Mouse (Mus musculus): ENCODE measurements around the gene Pdss1.
A peak's percentile ranks its signal among the peaks of the same experiment; 100 is the strongest.
"Not testable (repeated sequence)": the region's sequence is repeated elsewhere in the genome, so short reads cannot be mapped to it uniquely, and the experiment has no call there.

Gene Pdss1

DNA sequence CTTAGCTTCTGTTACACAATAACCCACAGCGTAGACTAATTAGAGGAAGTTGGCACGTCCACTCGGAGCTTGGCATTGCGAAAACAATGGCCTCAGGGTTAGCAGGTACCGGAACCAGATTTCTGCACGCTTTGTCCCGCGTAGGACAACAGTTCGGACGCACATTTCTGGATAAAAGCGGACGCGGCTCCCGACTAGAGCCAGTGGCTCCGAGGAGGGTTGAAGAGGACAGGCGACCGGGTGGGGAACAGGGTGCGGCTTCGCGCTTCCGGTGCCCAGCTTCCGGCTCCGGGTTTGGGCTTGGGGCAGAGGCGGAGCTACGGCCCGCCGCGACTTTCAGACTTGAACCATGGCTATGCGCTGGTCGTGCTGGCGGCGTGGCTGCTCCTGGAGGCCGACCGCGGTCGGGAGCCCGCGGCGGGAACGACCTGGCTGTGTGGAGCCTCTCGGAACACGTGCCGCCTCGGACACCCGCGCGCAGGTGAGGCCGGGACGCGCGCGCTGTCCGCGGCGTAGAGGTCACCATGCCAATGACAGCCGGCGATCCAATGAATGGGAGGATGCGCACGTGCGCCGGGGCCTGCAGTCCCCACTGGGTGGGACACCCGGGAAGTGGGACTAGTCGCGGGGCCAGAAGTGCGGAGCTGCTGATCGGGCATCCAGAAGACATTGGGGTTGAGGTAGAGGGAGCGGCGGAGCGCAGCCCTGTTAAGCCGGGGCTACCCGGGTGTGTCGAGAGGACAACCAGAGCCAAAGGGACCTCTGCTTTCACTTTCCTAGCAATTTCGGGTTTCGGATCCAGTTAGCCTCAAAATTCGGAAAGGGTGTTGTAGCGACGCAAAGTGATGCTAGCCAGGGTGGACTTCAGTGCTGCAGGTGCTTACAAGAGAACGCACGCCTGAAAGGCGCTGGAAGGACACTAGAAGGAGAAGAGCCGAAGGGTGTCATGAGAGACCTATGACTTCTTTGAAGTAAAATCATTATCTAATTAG, at the start of gene Pdss1:
TSS of gene Pdss1 (plus strand) at position 241 of the 992 bp plus-strand sequence.
- peak; percentile 89 for DNase-seq (ENCODE audit: low spot score)

DNA sequence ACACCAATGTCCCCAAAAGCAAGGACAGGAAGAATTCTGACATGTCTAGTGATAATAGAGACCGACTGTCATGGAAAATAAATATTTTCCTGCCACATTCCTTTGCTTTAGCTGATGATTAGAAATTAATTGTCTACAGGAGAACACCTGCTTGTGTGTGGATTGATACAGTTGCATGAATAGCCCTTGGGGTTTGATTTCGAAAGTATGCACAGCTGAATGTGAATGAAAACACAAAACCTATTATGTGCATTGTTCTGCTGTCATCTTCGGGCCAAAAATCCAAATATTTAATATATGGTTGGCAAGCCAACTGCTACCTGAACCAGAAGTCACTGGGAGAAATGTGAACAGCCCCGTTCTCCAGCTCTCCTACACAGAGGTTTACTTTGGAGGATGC, 43.4 kb upstream of the Pdss1 start:
- DNase-seq (ENCODE audit: low spot score) = no peak

DNA sequence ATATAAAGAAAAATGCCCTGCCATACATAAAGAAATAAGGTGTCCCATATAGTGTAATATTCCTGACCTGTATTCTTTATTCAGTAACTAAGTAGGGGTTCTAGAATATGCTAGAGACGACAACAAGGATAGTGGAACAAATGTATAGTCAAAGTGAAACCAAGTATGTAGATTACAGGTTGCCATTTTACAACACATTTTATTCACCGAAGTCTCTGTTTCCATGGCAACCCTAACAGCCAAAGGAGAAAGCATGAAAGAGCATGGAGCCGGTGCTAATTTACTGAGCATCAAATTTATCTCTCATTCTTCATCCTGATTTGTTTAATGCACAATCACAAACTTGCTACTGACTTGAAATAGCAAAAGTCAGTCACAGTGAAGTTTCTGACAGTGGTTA, 37.8 kb upstream of the Pdss1 start:
- no peak for DNase-seq (ENCODE audit: low spot score)

DNA sequence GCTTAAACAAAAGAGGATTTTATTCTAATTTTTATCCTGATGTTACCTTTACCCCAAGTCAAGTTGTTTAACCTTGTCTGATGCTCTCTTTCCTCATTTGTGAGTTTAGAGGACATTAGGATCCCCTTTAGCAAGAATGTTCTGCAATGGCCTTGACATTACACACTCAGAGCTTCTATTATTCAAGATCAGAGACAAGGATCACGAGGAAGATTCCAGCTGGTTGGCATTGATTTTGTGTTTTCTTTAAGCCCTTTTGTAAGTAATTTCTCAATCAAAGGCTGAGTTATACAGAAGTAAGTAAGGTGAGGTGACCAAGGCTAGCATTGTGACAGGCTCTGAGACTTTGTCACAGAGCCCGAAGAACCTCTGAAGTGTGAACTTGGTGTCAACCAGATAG, 33.1 kb upstream of the Pdss1 start:
- DNase-seq (ENCODE audit: low spot score) = no peak

DNA sequence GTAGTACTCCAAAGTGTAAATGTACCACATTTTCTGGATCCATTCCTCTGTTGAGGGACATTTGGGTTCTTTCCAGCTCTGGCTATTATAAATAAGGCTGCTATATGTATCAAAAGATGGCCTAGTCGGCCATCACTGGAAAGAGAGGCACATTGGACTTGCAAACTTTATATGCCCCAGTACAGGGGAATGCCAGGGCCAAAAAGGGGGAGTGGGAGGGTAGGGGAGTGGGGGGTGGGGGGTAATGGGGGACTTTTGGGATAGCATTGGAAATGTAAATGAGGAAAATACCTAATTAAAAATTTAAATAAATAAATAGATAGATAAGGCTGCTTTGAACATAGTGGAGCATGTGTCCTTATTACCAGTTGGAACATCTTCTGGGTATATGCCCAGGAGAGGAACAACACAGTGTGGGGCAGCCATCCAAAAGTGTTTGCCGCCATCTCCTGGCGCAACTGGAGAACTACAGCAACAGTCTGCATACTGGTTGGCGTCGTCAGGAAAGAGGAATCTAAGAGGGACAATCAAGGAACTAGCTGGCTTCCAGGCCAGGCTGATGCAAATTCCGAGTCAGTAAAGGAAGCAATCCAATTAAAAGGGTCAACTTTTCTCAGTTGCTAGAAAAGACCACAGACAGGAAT, 30.8 kb upstream of the Pdss1 start:
- DNase-seq (ENCODE audit: low spot score) = peak; percentile 86

DNA sequence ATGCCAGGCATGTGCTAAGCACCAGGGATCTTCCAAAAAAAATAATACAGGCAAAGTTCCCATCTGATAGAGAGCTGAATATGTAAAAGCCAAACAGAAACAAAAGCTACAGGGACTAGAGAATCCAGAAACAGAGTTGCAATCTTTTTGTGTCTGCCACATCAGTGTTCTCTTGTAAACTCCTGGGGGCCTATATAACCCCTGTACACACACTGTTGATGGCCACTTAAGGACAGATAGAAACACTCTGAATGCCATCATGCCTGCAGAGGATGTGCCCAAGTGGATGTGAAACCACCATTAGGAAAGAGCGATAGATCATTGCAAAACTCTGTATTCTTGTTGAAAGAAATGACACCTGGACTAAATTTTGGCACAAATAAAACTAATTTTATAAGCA, 29.5 kb upstream of the Pdss1 start:
- no peak for DNase-seq (ENCODE audit: low spot score)

DNA sequence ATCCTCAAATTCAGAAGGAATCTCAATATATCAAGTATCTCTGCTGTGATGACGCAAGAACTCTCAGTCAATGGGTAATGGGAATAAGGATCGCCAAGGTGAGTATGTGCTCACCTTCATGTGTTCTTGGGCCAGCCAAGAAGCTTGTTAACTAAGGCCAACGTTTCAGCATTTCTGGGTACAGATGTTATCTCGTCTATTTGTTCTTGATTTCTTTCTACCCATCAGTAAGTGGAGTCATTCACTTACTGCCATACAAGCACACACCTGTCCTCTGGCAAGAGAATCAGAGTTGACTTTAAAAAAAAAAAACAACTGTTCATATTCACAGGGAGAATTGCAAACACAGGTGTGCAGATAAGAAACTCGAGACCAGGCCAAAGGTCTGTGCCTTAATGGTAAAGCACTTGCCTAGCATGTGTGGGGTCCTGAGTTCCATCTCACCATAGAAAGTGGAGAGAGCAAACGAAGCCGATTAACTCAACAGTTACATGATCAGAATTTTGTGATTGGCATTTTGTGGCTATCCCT, 28.4 kb upstream of the Pdss1 start:
- DNase-seq (ENCODE audit: low spot score) = no peak

DNA sequence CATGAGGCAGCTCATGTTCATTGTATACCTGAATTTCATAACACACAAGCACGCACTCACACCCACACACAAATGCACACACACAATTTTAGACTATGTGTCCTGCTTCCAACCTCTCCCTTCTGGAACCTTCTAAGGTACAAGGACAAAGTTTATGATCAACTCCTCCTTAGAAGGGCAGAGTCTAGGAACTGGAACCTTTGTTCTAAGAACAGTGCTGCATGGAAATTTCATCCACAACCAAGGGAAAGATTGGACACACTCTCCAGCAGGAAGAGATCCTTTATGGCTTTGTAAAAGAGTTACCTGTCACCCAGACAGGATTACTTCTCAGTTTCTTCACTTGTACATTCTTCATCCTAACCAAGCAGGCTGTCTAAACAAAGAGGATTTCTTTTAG, 22.2 kb upstream of the Pdss1 start:
- no peak for DNase-seq (ENCODE audit: low spot score)

DNA sequence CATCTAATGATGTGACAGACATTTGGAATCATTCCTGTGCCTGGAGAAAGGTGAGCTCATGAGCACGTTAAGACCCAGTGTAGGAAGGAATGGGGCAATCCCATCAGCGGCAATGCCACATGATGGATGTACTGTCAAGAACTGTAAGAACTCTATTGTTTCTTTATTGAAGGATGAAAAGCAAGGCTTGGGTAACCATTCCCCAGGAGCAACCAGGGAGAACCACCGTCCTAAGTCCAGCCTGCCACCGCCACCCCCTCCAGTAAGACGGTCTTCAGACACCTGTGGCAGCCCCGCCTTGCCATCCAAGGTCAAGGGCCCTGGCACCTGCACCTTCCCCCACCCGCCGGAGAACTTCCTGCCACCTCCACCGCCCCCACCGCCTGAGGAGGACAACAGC, 20.7 kb upstream of the Pdss1 start:
- no peak for DNase-seq (ENCODE audit: low spot score)

DNA sequence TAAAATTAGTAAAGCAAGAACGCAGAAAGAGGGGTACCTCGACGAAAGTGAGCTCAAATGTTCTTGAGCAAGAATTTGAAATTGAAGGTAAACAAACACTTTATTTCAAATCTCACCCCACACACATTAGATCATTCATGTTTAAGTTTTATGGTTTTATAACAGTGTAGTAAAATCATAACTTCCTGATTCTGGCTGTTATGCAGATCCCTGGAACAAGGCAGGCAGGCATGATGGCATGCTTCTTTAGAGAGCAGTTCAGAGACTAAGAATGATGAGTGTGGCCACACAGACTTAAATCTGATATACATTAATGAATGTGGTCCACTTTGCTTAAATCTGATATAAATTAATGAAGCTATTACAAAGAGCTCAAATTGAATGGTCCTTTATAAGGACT, 18.7 kb upstream of the Pdss1 start:
- no peak for DNase-seq (ENCODE audit: low spot score)

DNA sequence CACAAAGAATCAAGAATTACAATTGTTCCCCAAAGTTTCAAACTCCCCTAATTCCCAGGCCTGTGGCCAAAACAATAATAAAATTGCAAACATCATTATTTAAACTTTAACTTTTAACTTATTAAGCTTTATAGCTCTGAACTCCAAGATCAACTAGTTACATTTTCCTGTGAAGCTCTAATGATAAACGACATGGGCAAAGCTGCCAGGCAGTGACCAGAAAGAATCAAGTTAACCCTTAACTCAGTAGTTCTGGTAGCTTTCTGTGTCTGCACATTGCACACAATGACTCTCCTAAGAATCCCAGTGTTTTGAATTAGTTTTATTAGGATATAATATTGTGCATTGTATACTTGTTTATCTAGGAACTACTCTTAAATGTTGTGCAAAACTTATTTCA, 16.5 kb upstream of the Pdss1 start:
- no peak for DNase-seq (ENCODE audit: low spot score)

DNA sequence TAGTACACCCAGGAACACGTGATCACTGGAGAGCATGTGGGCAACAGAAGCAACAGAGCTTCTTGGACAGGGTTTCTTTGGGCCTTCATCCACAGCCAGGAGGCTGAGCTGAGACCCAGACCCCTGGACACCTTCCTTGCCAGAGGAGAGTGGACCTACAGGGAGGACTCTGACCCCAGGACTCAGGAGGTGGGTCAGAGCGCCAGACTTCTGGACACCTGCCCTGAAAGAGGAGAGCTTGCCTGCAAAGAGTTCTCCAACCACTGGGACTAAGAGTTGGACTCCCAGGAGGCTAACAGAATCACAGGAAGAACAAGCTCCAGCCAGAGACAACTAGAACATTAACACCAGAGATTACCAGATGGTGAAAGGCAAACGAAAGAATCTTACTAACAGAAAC, 14.6 kb upstream of the Pdss1 start:
- DNase-seq (ENCODE audit: low spot score) = not testable (repeated sequence)

DNA sequence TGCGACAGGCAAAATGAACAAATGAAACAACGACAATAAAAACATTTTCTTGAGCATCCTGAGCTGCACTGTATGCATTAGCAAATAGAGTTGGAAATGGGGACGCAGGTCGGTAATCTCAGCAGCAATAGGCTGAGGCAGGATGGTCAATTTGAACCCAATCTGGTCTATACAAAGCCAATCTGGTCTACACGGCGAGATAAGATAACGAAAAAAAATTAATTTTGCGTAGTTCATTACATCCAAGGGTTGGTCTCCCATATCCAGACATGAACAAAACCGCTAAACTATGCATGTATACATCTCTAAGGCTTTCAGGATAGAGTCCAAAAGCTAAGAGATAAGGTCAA, 415 bp upstream of the Pdss1 start:
- DNase-seq (ENCODE audit: low spot score) = no peak

DNA sequence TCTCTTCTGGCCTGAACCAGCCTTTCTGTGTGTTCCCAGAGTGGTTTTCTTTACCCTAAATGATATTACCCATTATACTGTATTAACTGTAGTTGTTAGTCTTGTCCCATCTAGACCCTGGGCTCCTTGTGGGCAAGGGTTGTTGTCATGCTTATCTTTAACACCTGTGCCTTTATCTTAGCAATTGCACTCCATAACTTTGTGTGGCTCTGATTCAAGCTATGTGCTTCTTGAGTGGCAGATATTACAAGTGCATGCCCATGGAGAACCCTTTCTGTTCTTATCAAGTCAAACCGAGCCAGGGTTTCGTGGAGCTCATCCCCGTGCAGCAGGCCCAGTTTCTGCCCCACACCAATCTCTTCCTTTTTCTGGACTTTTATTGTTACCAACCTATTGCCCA, 8.6 kb downstream of the Pdss1 start:
- DNase-seq (ENCODE audit: low spot score) = no peak

DNA sequence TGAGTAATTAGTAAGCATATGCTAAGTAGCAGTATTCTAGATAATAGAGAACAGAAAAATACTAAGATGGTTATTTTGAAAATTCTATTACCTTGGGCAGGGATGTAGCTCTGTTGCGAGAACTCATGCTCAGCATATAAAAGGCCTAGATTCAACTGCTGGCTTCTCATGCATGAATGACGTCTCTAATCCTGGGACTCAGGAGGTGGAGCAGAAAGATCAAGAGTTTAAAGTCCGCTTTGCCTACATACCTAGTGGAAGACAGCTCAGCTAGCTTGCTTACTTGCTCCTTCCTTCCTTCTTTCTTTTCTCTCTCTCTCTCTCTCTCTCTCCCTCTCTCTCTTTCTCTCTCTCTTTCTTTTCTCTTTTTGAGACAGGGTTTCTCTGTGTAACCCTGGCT, 19.1 kb downstream of the Pdss1 start:
- no peak for DNase-seq (ENCODE audit: low spot score)

DNA sequence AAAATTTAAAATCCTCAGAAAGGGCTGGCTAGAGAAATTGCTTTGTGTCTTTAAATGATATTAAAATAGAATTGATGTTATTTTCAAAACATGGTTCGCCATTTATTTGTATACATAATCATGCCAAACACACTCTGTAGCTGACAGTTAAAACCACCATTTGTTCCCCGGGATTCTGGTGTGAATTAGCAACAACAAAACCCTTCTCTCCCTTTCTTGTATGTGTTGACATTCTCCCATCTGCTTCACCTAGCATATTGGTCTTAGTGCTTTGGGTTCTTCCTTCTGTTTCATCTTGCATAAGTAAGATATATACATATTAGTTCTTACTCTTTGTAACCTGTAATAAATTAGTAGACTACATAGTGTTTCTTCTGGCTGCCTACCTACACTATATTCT, 23.3 kb downstream of the Pdss1 start:
- DNase-seq (ENCODE audit: low spot score) = no peak

DNA sequence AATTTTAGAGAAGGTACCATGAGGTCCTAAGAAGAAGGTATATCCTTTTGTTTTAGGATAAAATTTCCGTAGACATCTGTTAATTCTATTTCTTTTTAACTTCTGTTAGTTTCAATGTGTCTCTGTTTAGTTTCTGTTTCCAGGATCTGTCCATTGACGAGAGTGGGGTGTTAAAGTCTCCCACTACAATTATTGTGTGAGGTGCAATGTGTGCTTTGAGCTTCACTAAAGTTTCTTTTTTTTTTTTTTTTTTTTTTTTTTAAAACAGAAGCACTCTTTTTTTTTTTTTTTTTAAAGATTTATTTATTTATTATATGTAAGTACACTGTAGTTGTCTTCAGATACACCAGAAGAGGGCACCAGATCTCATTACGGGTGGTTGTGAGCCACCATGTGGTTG, 30.6 kb downstream of the Pdss1 start:
- DNase-seq (ENCODE audit: low spot score) = not testable (repeated sequence)

DNA sequence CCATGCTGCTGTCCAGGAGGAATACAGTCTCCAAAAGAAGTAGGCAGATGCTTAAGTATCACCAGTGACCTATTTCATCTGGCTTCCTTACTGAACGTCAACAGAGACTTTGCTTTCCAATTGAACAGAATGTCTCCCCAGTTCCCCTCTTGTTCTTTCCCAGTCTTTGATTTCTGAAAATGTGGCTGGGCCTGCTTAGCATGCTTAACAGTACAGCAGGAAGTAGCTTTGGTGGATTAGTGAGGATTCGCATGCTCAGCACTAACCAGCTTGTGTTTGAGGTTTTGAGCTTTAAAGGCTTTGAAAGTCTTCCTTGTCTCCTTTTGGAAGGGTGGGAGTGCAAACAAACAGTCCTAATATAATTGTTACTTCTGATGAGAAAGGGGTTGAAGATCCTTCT, 32.9 kb downstream of the Pdss1 start:
- no peak for DNase-seq (ENCODE audit: low spot score)

DNA sequence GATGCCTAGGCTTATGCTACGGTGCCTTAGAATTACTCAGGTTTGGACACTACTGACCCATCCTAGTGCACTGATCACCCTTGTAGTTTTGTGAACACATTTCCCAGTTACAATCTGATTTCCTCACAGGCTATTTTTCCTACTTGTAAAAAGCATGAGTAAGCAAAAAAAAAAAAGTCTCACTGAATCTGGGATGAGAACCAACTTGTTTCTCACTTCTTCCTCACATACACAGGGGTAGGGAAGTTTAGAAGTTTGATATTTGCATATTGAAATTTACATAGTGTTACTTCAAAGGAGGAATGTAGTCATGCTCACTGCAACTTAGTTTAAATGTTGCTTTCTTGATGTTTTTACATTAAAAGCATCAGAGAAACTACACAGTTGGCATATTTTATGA, 38.2 kb downstream of the Pdss1 start:
- DNase-seq (ENCODE audit: low spot score) = no peak

DNA sequence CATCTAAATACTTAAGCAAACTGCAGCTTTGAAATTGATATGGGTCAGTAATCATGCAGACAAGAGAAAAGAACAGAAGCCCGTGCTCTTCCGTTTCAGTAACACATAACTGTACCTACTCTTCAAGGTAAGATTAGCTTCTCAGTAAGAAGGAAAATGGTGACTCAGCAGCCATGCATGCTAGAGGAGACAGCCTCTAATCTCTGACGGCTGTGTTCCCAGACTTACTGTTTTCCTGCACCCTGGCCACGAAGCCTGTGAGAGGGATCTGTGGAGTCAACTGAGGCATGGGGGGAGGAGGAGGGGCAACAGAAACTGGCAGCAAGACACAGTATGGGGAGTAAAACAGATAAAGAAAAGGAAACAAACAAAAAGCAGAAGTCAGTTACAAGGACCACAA, 54.6 kb downstream of the Pdss1 start:
- DNase-seq (ENCODE audit: low spot score) = no peak

DNA sequence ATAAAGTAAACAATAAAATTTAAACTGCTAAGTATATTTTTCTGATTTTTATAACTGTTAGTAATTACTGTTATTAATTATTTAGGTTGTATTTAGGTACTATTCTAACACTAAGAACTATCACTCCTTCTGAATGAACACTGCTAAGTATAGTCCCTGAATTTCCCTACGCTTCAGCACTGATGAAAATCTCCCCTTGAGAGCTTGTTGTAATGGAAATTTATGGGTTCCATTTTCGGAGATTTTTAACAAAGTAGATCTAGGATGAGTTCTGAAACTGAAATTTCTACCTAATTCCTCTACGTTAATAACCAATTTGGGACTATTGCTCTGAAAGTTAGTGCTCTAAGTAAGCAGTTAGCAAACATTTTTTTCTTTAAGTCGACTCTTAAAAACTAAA, 59.0 kb downstream of the Pdss1 start:
- no peak for DNase-seq (ENCODE audit: low spot score)

DNA sequence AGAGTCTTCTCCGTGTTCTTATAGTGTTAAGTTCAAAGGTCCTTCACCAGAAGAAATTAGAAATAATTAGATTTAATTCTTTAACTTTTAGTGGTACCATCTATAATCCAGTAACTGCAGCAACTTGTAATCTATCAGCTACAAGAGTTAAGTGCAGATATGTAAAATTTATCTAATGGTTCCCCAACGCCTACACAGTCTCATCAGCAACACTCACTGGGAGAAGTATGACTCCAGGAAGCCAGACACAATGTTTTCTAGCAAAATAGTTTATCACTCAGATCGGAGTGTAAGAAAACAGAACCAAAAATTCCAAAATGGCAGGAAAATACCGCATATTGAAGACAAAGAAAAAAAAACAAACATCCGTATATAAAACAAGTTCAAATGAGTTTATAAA, 60.6 kb downstream of the Pdss1 start:
- no peak for DNase-seq (ENCODE audit: low spot score)

DNA sequence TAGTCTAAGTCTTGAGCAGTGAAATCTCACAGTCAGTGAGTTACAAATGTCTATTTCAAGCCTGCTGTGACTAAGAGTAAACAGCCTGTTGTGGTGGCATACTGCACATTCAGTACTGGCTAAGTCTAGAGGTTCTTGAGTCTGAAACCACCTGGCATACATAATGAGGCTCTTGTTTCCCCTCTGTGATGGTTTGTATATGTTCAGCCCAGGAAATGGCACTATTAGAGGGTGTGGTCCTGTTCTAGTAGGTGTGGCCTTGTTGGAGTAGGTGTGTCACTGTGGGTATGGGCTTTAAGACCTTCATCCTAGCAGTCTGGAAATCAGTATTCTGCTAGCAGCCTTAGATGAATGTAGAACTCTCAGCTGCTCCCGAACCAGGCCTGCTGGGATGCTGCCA, 62.1 kb downstream of the Pdss1 start:
- no peak for DNase-seq (ENCODE audit: low spot score)
